Mouse (Mus musculus): ENCODE data around the gene Meox1.

GRCm38 (mm10) chr11:101916772-101917171, 22.6 kb upstream of the Meox1 start:
- TF ChIP-seq POLR2A (IDR thresholded peaks at IDR 0.05; ENCODE audit: borderline replicate concordance, insufficient read depth, low read length) (no peak), CTCF (IDR thresholded peaks at IDR 0.05; ENCODE audit: borderline replicate concordance, insufficient read depth, low read depth, low read length) (no peak)
